Mouse (Mus musculus): Measurements from ENCODE around the gene Dstn. TPM values are rescaled to one million over a fixed set of nuclear protein-coding genes. Genes with fewer than 3 reads are reported as not detected.

Gene Dstn
- polyA plus RNA-seq (2012; rRNA removed), result 54.7 and 57.0 TPM in 2 replicates

GRCm38 (mm10) chr2:143914760-143915599 is at the start of gene Dstn:
Gene Dstn, plus strand, starts transcription at chr2:143915320.

Other genes starting within 250 kb of the Dstn start
- 0.13 and 0.14 TPM in 2 replicates for gene Bfsp1, start 52.1 kb upstream of the Dstn start, polyA plus RNA-seq (2012; rRNA removed)
- 171 and 215 TPM in 2 replicates for gene Rrbp1, start 95.9 kb downstream of the Dstn start, polyA plus RNA-seq (2012; rRNA removed)
- gene Banf2, start 117.7 kb downstream of the Dstn start, polyA plus RNA-seq (2012; rRNA removed), result not detected in 2 replicates